Mouse (Mus musculus) small intestine, adult 2 months (tissue): Measurements from ENCODE around the gene Rasgef1a.

Source experiments
- CTCF ChIP-seq: fragments of 200-500 bp; IDR thresholded peaks from 2 replicates; pipeline ENCODE4 v1.5.1; 2012; ENCODE audit warnings: low read depth, mild to moderate bottlenecking, control low read depth, inconsistent platforms, low read length, moderate library complexity, mixed read lengths; ENCODE audit not compliant: insufficient replicate concordance, insufficient read length; ENCODE audit errors: extremely low read depth
- POLR2A ChIP-seq: fragments of 200-500 bp; IDR thresholded peaks from 2 replicates; pipeline ENCODE4 v1.6.1; 2012; ENCODE audit warnings: low read depth, mild to moderate bottlenecking, control low read depth, inconsistent platforms, low read length, moderate library complexity

DNA sequence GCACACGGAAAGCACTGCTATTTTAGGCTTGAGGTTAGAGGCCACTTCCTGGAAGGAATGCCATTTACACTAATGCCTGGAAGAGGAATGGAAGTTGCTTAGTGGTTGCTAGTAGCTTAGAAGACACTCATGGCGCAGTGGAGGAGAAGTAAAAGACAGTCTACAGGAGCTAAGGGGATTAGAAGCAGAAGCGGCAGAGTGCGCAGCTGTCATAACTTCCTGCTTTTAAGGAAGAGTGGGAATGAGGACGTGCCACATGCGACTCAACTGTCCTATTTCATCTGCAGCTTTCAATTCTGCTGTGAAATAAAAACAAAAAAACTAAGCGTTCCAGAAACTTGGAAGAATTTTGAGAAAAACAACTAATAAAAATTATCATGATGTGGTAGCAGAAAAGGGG is 116.0 kb downstream of the Rasgef1a start:
- TF ChIP-seq POLR2A, result no peak
- TF ChIP-seq CTCF, result no peak
